Mouse (Mus musculus): ENCODE data around the gene Cpsf3.

DNA sequence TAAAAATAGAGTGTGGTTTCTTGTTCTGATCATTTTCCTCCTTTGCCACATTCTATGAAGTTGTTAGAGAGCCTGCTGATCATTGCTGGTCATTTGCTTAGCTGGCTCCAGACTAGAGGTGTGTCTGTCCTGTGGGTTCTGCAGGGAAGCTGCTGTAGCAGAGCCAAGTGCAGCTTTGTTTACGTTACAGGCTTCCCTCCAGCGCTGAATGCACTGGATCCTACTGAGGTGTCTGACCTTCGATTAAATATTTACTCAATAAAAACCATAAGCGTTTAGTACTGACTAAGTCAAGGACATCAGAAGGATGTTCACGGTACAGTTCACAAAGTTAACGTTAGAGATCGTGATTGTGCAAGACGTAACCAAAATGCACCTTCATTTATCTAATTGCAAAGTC lies 16.7 kb downstream of the Cpsf3 start:
- TF ChIP-seq CTCF (IDR thresholded peaks at IDR 0.05; ENCODE audit: low read depth, low read length) (no peak), TAL1 (conservative IDR thresholded peaks at IDR 0.05; ENCODE audit: low read depth, low read length) (no peak), GATA1 (IDR thresholded peaks at IDR 0.05; ENCODE audit: borderline replicate concordance, low read length) (no peak), GATA2 (IDR thresholded peaks at IDR 0.05; ENCODE audit: borderline replicate concordance, low read depth, low read length) (no peak)

All from G1E (cell line).